Mouse (Mus musculus): ENCODE data around the gene Nfib.

- TF ChIP-seq POLR2A (IDR thresholded peaks at IDR 0.05; ENCODE audit: borderline replicate concordance, insufficient read depth, low read length) (0 out of 2 replicates have a peak, but pooled peaks have one; percentile 18), CTCF (IDR thresholded peaks at IDR 0.05; ENCODE audit: borderline replicate concordance, insufficient read depth, low read depth, low read length) (no peak)
These were observed 207.6 kb downstream of the Nfib start for GRCm38 (mm10) chr4:82497671-82498631.
